Mouse (Mus musculus): Measurements from ENCODE around the gene Arfgap2.
"Not testable (repeated sequence)": the region's sequence is repeated elsewhere in the genome, so short reads cannot be mapped to it uniquely, and the experiment has no call there.

Arfgap2 gene

DNA sequence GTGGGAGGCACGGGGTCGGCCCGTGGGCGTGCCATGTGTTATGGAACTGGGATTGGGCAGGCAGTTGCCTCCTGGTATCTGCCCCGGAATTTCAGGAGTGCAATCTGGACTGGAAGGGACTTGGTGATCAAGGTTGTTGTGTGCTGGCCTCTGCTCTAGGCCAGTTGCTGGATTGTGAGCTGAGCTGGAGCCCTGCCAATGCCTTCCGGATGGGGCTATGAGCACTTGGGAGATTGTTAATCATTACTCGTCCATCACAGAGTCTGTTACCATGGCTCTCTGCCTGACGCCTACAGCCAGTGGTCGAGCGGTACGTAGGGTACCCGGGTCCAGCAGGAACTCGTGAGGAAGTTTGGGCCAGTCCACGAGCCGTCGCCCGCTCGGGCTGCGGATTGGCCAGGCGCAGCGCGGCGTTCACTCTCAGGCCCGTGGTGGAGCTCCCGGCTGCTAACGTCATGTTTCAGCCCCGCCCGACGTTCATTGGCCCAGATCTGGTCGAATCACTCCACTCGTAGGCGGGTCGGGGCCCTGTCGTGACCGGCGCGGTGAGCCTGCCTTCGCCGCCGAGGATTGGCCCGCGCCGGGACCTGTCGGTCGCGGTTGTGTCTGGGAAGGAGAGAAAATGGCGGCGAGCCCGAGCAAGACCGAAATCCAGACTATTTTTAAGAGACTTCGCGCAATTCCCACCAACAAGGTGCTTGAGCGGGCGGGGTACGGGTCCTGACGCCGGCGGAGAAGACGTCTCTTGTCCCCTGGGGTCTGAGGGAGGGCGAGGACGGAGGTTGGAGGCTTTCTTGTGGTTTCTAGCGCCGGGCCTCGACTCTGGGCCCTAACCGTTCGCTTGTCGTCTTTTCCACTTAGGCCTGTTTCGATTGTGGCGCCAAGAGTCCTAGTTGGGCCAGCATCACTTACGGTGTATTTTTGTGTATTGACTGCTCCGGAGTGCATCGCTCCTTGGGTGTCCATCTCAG, at the start of gene Arfgap2:
Gene Arfgap2, plus strand, starts transcription at position 264 of the 971 bp plus-strand sequence.
- DNase-seq (ENCODE audit: low spot score in 2 of 2): peak; percentile 98 to 100

DNA sequence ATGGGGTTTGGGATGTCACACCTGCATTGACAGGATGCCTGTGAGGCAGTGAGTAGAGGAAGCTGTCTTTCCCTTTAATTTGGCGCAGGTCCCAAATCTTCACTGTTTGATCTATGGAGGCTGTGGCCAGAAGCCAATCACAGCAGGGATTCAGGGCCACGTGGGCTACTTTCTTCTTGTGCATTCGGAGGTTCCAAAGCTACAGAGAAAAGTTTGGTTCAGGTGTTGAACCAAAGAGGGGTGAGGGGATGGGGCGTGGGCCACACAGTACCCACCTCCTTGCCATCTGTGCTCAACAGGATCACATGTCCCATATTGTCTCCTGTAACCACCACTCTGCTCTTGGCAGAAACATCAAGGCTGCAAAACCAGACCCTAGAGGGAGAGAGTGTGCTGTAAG, 47.7 kb upstream of the Arfgap2 start:
- no peak for DNase-seq (ENCODE audit: low spot score in 2 of 2)

DNA sequence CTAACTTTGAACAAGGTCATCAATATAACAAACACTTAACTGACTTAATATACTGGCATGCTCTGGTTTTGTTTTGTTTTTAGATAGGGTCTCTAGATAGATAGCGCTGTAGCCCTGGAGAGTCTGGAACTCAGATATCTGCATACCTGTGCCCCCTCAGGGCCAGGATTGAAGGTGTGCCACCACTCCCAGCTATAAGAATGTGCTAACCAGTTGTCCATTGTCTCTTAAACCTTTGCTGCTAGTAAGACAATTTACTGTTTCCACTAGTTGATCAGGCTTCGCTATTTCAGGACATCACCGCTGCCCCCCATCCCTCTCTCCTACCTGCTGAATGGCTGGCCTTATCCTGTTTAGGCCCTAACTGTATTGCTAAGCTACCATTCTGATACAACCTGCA, 44.3 kb upstream of the Arfgap2 start:
- DNase-seq (ENCODE audit: low spot score in 2 of 2): no peak

DNA sequence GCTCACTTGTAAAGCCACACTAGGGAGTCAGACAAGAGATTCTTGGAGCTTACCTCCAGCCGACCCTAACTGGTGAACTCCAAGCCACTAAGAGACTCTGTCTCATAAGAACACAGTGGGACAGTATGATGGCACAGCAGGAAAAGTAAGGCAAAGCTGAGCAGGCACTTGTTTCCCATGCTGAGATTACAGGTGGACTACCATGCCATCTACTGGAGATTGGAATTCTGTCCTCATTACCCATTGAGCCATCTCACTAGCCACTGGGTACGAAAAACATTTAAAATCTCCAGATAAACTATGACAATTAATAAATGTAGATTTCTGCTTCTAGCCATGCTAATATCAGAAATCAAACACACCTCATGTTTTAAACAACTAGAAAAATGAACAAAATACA, 41.2 kb upstream of the Arfgap2 start:
- no peak for DNase-seq (ENCODE audit: low spot score in 2 of 2)

- no peak for DNase-seq (ENCODE audit: low spot score in 2 of 2)
Observed at GRCm38 (mm10) chr2:91229735-91230134, 35.0 kb upstream of the Arfgap2 start.

DNA sequence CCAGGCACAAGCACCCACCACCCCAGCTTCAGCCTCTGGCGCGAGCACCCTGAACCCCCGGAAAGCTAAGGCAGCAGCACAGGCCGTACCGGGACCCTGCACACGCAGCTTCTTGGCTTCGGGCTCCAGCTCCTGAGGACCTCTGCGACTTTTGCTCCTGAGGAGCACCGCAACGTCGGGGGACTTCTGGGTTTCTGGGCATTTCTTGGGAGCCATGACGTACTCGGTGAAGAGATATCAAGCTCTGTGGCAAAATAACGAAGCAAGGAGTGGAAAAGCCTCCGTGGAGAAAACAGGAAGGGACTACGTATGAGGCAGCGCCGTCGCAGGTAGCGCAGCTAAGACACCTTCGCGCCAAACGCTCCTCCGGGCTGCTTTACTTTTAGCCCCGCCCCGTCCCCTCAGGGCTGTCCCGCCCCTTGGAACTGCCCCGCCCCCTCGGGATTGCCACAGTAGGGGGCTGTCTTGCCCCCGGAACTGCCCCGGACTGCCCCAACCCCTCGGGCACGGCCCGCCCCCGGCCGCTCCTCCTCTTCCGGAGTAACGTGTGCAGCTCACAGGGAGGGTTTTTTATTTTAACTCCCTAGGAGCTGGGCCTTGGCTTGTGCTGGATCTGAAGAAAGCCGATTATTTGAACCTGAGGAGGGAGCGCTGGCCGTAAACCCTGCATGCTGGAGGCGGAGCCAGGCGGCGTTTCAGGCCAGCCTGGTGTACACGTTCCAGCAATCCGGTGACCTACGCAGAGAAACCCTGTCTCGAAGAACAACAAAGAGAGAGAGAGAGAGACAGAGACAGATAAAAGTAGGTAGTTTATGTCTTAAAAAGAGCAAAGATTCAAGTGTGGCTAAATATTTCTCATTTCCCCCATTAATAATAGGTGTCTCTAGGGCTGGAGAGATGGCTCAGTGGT, 27.9 kb upstream of the Arfgap2 start, which contains the start of gene Ddb2:
Gene Ddb2, minus strand, starts transcription at position 382 of the 910 bp plus-strand sequence.
- peak; percentile 90 for DNase-seq (ENCODE audit: low spot score in 2 of 2)

- not testable (repeated sequence) for DNase-seq (ENCODE audit: low spot score in 2 of 2)
Observed at GRCm38 (mm10) chr2:91237511-91238080, 27.2 kb upstream of the Arfgap2 start.

DNA sequence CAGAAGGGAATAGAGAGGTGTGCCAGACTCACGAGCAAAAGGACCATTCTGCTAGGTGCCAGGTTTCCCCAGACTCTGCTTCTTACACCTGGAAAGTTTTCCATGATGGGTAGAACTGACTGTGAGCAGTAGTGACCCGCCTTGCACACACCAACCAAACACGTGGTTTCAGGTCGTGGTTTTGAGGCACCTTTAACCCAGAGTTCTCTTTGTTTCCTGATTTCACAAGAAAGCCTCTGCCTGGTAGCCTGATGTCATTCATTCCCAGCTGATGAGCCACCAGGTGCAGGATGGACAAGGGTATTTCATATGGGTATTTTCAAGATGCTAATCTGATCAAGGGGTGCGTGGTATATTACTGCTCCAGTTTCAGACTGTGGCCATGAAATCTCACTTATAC, 22.2 kb upstream of the Arfgap2 start:
- DNase-seq (ENCODE audit: low spot score in 2 of 2): no peak

- no peak for DNase-seq (ENCODE audit: low spot score in 2 of 2)
Observed at GRCm38 (mm10) chr2:91243416-91243815, 21.4 kb upstream of the Arfgap2 start.

DNA sequence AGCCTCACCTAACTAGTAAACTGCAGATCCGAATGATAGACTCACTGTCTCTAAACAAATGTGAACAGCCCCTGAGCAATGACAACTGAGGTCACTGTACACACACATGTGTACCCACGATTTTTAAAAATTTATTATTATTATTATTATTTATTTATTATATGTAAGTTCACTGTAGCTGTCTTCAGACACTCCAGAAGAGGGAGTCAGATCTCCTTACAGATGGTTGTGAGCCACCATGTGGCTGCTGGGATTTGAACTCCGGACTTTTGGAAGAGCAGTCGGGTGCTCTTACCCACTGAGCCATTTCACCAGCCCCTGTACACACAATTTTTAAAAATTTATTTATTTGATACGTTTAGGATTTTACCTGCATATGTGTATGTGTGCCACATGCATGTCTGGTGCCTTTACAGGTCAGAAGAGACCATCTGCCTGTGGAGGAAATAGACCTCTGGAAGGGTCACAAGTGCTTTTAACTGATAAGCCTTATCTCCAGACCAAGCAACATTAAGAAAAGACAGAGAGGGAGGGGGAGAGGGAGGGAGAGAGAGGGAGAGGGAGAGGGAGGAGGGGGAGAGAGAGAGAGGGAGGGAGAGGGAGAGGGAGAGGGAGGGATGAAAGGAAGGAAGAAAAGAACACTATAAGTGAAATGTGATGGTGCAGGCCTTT, 20.1 kb upstream of the Arfgap2 start:
- DNase-seq (ENCODE audit: low spot score in 2 of 2): no peak

- DNase-seq (ENCODE audit: low spot score in 2 of 2): no peak
Observed at GRCm38 (mm10) chr2:91248366-91248765, 16.4 kb upstream of the Arfgap2 start.

DNA sequence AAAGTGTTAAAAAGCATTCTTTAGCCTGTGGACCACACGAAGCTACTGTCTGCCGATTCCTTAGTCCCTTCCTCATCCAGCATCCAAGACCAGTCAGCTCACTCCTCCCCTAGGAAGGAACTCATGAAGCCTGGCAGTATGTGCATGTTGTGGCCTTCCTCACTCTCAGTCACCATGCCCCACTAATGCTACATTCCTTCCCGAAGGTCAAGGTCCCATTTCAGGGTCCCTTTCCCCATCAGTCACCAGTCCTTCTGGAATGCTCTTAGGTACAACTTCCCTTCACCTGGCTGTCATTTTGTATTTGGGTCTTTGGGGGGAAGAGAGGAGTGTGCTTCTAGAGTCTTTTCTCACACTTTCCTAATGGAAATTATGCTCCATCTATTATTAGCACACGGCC, 12.8 kb upstream of the Arfgap2 start:
- no peak for DNase-seq (ENCODE audit: low spot score in 2 of 2)

DNA sequence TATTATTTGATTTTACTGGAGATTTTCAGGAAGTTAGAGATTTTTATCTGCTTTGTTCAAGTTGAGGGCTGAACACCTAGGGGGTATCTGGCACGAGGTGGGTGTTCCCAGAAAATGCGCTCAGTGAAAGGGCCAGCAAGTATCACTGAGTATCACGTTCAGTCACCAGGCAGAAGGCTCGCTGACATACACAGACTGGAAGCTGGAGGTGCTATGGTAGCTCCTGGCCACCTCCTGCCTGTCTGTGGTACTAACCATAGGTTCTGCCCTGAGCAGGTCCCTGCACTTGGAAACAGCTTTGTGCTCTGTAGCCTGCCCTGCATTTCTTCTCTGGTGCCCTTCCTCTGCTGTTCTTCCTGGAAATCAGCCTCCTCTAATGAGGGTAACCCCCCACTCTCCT, 12.3 kb upstream of the Arfgap2 start:
- DNase-seq (ENCODE audit: low spot score in 2 of 2): no peak

DNA sequence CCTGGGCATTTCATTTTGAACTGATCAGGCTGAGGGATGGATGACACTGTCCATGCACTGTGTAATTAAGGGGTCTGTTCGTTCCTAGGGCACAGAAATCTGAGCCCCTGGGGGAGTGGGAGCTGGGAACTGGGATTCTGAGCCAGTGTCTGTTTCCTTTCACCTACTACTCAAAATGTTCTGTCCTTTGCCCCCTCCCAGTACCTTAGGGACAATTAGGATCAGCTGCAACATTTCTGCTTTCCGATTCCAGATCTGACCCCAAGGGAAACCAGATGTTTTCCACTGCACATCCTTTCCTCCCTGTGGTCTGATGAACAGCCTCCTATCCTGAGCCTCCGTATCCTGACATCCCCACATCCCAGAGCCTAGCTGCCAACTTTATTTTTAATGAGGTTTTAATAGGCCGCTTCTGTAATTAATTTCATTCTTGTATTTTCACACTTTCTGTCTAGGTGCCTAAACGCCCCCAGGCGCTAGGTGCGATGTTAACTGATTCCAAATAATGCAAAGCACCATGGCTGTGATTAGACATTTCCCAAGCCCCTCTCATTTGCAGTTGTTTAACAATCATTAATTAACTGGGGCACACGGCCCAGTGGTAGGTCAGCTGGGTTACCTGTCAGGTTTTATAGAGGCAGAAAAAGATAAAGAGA, 9.9 kb upstream of the Arfgap2 start:
- no peak for DNase-seq (ENCODE audit: low spot score in 2 of 2)

GRCm38 (mm10) chr2:91255661-91256150, 9.1 kb upstream of the Arfgap2 start, which contains the start of gene Pacsin3:
Pacsin3 (plus strand) TSS chr2:91255954.
- DNase-seq (ENCODE audit: low spot score in 2 of 2): peak; percentile 57 to 58

GRCm38 (mm10) chr2:91256256-91257125, 8.3 kb upstream of the Arfgap2 start:
- peak; percentile 59 to 67 for DNase-seq (ENCODE audit: low spot score in 2 of 2)

DNA sequence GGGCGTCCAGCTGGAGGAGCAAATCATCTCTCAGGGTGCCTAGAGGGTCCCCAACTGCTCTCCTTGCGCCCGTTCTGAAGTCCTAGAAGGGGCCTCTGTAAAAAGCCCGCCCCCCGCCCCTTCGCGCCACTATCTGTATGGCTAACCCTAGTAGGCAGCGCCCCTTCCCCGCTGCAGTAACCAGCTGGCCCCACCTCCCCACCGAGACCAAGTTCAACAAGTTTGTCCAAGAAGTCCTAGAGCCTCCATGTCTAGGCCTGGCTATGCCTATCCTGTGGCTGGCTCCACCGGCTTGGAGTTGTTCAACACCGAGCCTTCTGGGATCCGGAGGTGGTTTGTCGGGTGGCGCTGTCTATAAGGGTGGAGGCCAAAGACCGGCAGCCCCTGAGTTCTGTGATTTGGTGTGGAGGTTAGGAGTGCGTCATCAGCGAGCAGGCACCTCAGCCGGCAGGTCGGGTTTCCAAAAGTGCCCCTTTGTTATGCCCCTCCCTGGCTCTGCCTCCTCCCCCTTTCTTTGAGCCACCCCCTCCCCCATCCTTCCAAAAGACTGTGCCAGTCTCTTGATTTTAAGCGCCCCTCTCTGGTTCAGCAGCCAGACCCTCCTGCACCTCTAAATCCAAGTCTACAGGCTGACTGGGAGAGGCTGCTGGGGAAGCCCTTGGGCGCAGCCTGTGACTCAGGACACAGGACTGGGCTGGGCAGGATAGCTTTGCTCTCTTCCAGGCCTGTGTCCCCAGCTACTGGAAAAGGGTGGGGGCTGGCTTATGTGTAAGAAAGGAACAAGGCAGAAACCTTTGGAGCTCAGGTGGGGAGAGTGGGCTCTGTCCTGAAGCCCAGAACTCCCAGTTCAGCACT, 7.4 kb upstream of the Arfgap2 start:
- no peak for DNase-seq (ENCODE audit: low spot score in 2 of 2)

DNA sequence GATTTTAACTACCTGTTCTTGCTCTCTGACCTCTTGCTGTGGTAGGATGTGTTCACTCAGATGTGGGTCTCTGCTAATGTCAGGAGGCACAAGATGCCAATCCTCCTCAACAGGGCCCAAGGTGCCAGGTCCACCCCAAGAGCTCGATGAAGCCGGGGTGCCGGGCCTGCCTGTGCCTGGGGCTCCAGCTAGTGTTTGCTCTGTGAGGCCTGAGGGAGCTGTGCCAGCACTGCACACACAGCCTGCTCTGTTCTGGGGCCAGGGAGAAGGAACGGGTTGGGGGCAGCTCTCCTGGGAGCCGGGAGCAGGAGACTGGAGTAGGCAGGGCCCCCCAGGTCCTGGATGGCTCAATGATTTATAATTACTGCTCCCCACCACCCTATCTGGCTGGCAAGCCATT, 6.7 kb upstream of the Arfgap2 start:
- no peak for DNase-seq (ENCODE audit: low spot score in 2 of 2)

GRCm38 (mm10) chr2:91258830-91259229, 5.9 kb upstream of the Arfgap2 start:
- no peak for DNase-seq (ENCODE audit: low spot score in 2 of 2)
